1 mouse cellular context compared by ENCODE assay signal in genomic region chr4:136969096-136969495, GRCm38 (mm10).
TF ChIP-seq lines count a peak whose summit lies in the region.

No protein-coding gene starts in this region.

TF ChIP-seq in CH12.LX, 34 proteins besides CTCF, POLR2A, EP300 and RAD21 (continued from another document):
- TF ChIP-seq BHLHE40 (IDR thresholded peaks at IDR 0.05; ENCODE audit: low read depth, low read length) (peak; percentile 47; the same call in 1 of the 2 replicates), SMC3 (IDR thresholded peaks at IDR 0.05; ENCODE audit: low read depth, low read length) (no peak), IRF4 (IDR thresholded peaks at IDR 0.05; ENCODE audit: low read depth, low read length) (peak; percentile 2; the same call in 1 of the 2 replicates), MAZ (IDR thresholded peaks at IDR 0.05; ENCODE audit: low read depth, low read length) (no peak), UBTF (IDR thresholded peaks at IDR 0.05; ENCODE audit: low read depth, low read length) (no peak)
